Mouse (Mus musculus) lung, postnatal 14 days (tissue): ENCODE results near the gene Fnbp1.

ENCODE experiments used
- DNase-seq: peaks from one replicate; pipeline ENCODE4 v3.0.0; 2021

Gene Fnbp1

DNA sequence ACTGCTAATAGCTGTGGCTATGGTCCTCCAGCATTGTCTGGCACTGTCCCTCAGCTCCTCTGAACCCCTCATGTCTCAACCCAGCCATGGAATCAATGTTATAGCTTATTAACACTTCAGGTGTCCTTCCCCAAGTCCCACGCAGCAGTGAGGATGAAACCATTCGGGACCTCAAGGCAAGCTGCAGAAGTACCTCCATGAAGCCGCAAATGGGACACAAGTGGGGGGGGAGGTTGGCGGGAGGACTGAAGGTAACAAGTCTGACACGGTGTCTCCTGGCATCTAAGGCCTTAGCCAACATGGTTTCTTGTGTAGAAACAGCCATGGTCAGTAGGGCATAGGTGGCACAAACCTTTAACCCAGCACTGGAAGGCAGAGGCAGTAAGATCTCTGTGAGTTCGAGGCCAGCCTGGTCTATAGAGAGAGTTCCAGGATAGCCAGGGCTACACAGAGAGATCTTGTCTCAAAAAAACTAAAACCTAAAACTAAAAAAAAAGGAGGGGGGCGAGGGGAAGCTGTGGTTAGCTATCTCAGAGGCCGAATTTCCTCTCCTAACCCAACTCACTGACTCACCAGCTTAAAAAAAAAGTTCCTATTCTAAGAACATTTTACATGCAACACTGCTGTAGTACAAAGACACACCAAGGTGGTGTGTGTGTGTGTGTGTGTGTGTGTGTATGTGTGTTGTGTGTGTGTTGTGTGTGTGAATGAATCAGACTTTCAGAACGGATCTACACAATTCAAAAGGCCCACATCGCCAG lies 79.8 kb downstream of the Fnbp1 start:
- no peak for DNase-seq

DNA sequence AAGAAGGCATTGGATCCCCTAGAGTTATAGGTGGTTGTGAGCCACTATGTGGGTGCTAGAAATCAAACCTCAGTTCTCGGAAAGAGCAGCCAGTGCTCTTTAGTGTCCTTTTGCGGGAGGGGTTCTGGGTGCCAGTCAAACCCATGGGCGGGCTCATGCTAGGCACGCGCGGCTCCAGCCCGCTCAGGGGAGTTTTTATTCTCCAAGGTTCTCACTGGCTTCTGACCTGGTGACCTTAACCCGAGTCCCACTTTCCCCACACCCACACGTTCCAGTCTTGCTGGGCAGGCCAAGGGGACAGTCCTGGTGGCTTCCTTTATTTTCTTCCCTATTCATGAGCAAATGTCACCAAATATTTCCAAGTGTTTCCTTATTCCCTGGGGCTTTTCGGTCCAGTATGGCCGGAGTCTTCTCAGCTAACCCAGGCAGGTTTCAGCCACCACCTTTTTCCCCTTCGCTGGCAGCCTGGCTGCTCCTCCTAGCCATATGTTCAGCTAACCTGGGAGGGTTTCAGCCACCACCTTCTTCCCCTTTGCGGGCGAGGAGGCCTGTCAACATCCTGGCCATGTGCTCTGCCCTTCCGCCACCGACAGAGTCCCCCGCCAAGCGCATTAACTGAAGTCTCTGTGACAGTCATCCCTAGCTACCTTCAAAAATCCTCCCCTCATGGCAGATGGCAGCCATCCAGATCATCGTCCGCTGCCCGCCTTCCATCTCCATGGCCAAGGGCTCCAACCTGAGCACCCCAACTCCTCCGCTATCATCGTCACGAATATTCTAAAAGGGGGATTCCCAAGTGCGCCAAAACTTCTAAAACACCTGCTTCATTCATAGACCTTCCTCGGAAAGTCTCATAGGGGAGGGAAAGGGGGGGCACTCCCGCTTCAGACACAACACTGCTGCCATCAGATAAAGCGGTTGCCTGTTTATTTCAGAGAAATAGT lies 80.7 kb downstream of the Fnbp1 start:
- DNase-seq = peak; percentile 28

DNA sequence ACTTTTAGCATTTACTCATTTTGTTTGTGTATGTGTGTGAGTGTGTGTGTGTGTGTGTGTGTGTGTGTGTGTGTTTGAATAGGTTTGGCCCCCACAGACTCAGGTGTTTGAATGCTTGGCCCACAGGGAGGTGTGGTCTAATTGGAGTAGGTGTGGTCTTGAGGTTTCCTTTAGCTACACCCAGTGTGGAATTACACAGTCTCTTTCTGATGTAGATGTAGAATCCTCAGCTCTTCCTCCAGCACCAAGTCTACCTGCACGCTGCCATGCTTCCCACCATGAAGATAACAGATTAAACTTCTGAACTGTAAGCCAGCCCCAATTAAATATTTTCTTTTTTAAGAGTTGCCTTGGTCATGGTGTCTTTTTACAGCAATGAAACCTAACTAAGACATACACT lies 81.5 kb downstream of the Fnbp1 start:
- DNase-seq = no peak

DNA sequence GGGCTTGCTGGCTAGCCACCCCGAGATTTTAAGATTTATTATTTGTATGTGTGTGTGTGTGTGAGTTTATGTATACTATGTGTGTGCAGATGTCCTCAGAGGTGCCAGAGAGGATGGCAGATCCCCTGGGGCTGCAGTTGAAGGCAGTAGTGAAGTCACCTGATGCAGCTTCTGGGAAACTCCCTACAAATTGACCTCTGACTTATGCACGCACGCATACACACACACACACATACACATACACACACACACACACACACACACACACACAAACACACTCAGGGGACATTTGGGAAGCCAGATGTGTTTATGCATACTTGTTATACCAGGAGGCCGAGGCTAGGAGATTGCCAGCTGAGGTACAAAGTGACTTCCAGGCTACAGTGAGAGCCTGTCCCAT lies 83.4 kb downstream of the Fnbp1 start:
- DNase-seq = no peak

DNA sequence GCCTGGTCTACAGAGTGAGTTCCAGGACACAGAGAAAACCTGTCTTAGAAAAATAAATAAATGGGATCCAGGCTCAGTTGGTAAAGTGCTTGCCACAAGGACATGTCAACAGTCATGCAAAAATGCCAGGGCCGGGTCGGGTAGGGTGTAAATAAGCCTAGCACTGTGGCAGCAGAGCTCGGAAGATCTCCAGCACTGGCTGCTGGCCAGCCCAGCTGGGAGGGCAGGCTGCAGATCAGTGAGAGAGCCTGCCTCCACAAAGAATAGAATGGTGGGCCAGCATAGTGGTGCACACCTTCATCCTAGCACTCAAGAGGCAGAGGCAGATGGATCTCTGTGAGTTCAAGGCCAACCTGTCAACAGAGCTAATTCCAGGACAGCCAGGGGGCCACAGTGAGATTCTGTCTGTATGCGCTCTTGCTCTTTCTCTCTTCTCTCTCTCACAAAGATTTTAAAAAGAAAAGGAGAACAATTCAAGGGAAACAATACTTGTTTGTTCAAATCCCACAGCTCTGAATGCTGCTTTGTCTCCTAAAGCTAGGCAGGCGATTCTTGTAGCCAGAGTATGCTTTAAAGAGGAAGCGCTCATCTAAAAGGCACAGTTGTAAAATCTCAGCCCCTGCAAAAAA lies 84.1 kb downstream of the Fnbp1 start:
- no peak for DNase-seq

DNA sequence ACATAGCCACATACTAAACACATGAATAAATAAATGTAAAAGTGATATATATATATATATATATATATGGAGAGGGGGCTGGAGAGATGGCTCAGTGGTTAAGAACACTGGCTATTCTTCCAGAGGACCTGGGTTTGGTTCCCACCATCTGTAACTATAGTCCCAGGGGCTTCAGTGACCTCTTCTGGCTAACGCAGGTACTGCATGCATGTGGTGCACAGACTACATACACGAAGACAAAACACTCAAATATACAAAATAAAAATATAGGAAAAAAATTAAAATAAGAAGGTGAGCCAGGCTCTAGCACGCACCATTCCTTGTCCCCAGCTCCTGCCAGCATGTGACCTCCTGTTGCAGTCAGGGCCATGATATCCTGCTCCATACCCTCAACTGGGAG lies 85.7 kb downstream of the Fnbp1 start:
- DNase-seq = no peak

DNA sequence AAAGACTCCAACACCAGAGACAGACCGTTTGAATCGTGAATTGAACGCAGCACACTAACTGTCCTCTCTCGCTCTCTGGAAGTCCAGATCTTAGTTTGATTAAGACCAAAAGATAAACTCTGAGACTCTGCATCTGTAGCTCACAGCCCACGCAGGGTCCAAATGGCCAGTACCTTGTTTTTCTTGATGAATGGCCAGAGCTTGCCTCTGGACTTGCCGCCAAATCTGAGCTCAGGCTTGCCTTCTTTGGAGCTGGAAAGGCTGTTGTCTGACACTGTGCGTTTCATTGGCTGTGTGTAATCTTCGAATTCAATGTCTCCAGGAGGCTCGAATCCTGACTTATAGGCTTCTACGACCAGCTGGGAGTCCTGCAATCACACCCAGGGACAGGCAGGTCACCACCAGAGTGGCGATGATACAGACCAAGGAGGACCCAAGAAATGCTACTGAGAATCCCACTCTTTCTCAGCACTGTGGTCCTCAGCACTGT lies 87.9 kb downstream of the Fnbp1 start:
- DNase-seq = no peak

DNA sequence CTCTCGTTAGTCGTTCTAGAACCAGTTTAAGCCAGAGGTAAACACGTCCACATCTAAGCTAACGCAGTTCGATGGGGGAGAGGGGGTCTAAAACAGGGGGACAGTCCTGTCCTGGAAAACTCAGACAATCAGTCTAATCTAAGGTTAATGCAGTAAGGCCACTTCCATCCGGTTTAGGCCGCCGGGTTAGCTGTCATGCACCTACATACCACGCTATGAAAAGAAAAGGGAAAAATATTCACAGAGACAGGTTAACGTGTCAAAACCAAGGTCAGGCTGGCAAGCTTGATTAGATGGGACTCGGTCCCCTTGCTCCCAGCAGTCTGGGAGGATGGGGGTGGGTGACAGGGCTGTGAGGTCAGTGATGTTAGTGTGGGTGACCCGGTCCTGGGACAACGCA lies 88.4 kb downstream of the Fnbp1 start:
- DNase-seq = no peak

DNA sequence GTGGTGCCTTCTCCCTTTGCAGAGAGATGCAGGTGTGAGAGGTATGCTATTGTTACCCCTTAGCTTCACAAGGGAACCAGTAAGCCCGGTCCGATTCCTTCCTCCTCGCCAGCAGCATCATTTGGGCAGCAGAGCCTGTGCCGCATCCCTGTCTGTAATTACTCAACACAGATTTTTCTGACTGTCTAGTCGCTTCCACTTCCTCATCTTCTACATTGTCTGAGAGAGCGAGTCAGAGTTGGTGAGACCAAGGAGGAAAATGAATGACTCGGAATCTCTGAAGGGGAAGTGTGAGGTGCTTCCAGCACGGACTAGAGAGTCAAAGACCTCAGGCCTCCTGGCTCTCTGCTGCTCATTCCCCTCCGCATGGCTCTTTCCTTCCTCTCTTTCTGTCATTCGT lies 89.4 kb downstream of the Fnbp1 start:
- no peak for DNase-seq

DNA sequence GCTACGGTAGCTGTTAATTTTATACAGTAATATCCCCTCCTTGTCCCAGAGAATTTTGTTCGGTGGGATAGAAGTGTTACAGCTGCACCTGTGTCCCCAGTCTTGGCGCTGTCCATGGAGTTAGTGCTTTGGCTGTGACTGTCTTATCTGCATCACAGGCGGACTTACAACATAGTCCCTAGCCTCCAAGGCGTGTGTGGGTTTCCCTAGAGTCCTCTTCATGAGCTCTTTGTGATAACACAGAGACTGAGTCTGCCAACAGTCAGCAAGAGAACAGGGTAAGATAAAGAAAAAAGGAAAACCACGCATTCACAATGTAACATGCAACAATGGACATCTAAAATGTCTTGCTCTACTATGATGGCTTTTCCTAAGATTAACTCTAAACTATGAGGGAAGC lies 93.8 kb downstream of the Fnbp1 start:
- no peak for DNase-seq

DNA sequence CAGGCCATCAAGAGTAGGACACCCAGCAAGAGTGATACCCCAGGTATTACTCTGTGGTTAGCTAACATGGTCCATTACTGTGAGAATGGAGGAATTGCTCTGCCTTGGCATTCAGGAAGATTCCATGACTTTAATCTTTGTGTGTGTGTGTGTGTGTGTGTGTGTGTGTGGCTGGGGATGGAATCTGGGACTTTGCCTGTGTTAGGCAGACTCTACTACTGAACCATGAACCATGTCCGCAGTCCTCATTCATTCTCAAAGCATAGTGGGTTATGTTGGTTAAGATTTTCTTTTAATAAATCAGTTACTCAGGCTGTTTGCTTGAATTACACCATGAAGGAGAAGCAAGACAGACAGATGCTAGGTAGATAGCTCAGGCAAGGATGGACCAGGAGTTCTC lies 98.0 kb downstream of the Fnbp1 start:
- DNase-seq = no peak

DNA sequence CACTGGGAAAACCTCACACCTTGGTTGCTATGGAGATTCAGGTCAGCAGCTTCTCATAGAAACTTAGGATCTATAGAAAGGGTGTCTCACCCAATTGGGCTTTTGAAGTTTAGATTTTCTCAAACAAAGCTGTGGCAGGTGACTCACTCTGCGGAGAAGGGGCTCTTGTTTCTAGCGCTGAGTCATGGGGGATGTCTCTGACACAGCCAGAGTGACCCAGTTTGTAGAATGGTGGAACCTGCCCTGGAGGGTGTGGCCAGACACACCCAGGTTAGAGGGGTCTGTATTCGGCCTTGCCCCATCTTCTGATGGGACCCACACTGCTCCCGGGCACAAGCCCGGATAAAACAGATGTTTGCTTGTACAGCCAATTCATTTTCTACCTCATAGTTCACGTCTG lies 98.9 kb downstream of the Fnbp1 start:
- DNase-seq = no peak

DNA sequence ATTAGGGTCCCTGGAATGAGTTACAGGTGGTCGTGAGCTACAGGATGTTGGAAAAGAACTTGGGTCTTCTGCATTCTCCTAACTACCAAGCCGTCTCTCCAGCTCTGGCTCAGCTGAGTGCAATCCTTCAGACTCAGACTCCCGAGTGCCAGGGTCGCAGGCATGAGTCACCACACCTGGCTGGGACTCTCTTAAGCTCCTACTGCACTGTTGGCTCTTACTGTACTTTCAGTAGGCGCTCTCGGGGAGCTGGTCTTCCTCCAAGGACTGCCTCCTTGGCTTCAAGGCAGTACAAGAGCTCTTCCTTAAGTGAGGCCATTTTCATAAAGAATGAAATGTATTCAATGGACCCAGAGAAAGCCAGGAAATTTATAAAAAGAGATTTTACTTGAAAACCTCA lies 100.4 kb downstream of the Fnbp1 start:
- DNase-seq = no peak

DNA sequence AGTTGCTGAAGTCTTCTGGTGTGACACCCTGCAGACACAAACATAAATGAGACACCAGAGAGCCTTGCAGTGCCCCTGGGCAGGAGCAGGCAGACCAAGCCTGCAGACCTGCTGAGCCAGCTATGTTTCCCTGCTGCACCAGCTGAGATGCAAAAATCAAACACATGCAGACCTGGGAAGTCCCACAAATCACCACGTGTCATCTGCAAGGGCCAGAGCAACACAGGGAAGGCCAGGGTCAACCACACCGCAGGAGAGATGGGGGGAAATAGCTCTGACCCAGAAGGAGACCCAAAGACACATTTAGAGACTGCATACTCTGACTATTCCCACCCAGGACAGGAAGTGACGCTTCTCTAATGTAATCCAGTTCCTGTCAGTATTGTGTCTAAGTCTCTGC lies 101.3 kb downstream of the Fnbp1 start:
- DNase-seq = no peak

DNA sequence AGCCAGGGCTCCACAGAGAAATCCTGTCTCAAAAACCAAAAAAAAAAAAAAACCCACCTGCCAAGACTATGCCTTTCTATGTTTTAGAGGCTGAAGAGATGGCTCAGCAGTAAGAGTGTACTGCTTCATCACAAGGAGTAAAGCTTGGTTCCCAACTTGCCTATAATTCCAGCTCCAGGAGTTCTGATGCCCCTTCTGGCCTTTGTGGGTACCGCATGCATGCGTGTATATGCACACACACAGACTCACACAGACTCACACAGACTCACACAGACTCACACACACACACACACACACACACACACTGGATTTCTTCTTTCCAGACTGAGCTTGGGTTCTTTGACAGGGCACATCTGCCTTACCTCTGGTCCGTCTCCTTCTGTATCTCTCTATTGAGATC lies 101.8 kb downstream of the Fnbp1 start:
- DNase-seq = no peak

DNA sequence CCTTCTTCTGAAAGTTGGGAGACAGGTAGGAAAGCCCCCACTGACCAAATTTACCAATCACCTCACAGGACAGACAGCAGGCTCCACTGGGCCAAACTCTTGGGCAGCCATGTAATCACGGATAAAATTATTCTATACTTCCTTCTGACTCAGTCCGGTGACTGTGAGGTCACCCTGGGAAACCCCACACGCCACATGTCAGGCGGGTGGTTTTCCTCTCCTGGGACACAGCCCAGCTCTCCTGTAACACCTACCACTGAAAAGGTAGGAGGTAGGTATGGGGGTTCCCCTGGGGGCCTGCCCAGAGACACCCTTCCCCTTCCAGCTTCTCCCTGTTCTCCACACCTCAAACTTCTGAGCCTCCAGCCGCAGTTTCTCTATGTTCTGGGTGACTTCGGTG lies 105.0 kb downstream of the Fnbp1 start:
- no peak for DNase-seq

DNA sequence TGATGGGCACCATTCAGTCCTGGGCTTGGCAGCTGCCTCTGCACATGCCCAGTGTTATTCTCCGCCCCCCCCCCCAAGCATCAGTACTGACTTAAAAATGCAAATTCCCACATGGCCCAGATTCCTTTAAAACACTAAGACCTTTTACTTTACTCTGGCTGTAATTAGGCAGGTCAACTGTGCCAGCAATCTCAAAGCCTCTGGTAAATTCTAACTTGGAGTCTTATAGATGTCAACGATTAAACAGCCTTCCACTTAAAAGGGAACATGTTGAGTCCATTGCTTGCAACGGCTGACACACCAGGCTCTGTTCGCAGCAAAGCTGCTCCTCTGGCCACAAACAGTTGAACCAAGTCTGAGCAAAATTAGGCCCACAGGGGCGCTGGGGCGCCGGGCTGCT lies 109.8 kb downstream of the Fnbp1 start:
- no peak for DNase-seq

DNA sequence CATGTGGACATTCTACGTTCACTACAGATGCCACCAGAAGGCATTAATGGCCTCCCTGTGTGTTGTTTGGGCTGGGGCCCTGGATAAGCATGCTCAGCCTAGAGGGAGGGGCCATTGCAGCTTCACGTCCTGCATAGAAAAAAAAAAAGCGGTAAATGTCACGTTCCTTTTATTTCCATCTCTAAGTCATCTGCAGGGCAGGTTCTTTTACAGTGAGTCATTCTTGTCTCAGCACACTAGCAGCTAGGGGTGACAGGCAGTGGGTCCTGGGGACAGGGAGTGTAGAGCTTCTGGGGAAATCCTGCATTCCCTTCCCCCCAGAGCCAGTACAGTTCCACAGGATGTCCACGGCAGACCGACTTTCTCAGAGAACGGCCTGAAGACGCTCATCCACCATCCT lies 115.2 kb downstream of the Fnbp1 start:
- no peak for DNase-seq

DNA sequence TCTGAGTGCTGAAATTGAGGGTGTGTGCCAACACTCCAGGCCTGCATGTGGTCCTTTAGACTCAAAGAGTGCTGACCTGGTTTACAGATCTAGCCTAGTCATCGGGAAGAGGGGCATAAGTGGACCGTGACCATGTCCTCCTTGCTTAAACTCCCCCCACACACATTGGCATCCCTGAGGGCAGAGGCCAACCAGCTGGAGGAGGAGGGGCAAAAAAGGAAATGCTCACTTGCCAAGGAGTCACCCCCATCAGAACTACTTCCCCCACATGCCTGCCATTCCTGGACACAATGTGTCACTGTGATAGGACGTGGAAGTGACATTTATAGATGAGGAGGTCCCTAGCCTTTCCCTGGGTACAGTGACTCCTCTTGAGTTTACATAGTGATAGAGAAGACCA lies 116.3 kb downstream of the Fnbp1 start:
- DNase-seq = no peak

DNA sequence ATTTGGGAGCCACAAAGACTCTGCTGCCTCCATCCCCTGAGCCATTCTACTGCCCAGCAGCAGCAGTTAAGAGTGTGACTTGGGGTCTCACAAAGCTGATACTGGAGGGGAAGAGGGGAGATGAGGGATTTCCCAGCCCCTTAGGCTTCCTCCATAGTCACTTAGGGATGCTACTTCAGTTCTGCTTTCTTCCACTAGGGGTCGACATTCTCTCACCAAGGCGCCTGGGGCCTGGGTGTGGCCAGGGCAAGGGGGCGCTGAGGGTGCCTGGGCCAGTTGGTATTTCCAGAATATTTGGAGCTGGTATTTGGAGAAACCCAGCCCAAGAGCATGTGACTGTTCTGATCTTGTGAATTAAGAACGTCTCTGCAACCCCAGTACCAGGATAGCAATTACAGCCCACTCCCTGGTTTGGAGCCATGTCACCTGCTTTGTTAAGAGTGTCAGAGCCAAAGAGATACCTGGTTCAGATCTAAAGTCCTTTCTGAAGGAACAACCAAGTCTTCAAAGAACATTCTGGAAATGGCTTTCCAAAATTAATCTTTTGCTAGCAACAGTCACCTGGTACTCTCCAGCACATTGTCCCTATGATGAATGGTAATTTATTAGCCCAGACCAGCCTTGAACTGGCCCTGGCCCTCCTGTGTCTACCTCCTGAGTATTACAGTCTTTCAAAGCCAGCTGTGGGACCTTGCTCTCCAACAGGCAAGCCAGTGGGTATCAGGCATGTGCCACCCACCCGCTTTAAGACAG lies 117.0 kb downstream of the Fnbp1 start:
- peak; percentile 78 for DNase-seq

DNA sequence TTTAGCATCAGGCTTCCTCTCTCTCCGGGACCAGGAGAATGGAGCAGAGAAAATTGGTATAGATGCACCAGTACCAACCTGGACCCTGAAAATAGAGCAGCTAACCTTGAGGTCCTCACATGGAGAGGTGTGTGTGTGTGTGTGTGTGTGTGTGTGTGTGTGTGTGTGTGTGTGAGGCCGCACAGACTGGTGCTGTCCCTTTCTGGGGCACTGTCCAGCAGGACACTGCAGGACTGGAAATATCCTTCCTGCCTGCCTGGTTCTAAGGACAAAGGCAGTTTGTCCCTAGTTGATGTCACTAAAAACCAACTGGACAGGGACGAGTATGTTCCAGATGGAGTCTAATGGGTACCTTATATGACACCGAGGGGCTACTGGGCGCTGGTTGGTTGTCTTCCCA lies 117.9 kb downstream of the Fnbp1 start:
- DNase-seq = no peak

DNA sequence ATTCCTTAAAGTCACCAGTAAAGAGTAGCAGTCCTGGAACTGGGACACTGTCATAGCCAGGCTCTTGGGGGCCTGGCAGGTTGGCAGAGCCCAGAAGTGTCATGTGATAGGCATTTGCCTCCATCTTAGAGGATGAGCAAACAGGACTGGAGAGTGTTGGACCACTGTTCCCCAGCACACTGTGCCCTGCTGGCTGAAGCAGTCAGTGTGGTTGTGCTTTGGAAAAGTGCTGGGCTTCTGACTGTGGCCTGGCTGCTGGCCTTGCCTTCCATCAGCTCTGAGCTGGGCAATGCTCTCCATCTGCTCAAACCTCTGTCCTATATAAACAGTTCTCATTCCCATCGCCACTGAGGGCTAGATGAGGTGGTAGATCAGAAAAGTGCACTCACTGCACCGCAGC lies 121.6 kb downstream of the Fnbp1 start:
- DNase-seq = no peak

DNA sequence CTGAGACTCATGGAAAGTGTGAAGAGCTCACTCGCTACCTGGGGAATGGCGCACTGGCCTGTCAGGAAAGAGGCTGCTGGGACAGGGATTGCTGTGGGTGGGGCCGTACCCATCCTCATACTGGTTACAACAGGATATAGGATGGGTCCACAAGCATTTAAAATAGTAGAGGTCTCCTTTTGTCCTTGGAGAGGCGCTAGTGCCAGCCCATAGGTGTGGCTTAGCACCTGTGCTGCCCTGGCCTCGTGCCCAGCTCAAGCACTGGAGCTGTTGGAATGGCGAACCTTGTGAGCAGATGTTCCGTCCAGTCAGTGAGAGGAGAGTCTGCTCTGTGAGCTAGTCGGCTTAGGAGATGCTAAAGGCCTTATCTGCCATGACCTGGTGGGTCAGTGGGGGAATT lies 122.8 kb downstream of the Fnbp1 start:
- no peak for DNase-seq
